Mouse (Mus musculus) gastrocnemius, adult 2 months (tissue): ENCODE measurements around the gene Fgf12. TPM values are rescaled to one million over a fixed set of nuclear protein-coding genes. Genes with fewer than 3 reads are reported as not detected.

Source experiments
- DNase-seq: peaks from one replicate; pipeline ENCODE4 v3.0.0; 2022
- H3K27ac ChIP-seq: fragments of 200-600 bp; 2 replicates; pipeline ENCODE4 v1.8.1; 2022; ENCODE audit warnings: mild to moderate bottlenecking
- H3K4me3 ChIP-seq: fragments of 200-600 bp; 2 replicates; pipeline ENCODE4 v1.8.1; 2022; ENCODE audit warnings: mild to moderate bottlenecking, moderate library complexity
- CTCF ChIP-seq: fragments of 200-600 bp; IDR thresholded peaks from 2 replicates; pipeline ENCODE4 v1.8.1; 2022; ENCODE audit warnings: antibody characterized with exemption, mild to moderate bottlenecking, moderate library complexity
- intact Hi-C: fragments of 180-260 bp; cut with DNase I; formaldehyde crosslinking; loops from one replicate; pipeline ENCODE4 v1.15.1; 2025
- total RNA-seq, 2 experiments: library from RNA; stranded (reverse); gene quantifications; 2 replicates each; pipeline ENCODE4 v1.2.3; 2021

Fgf12 gene
- total RNA-seq, 2 experiments from 2014 or later = not detected

DNA sequence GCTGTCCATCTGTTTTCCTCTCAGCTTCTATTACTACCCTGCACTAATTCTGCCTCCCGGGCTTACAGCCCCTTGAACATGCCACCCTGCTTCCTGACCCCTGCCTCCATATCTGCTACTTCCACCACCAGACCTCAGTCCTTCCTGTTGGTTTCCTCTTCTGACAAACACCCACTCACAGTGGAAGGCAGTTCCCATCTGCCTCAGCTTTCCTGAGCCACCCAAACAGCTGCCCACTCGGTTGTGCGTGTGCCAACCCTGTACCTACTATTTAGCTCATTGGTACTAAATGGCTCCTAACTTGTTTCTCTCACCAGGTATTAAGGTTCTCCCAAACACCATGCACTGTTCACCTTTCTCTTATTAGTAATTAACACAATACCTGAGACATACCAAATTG lies 71.2 kb downstream of the Fgf12 start:
- no peak overlapping the region for H3K4me3 ChIP-seq
- DNase-seq = no peak
- intact Hi-C loops = no loop called here
- TF ChIP-seq CTCF = no peak
- H3K27ac ChIP-seq = no peak overlapping the region

- no peak for TF ChIP-seq CTCF
- Histone ChIP-seq H3K27ac (no peak overlapping the region), H3K4me3 (no peak overlapping the region)
- DNase-seq = no peak
- intact Hi-C loops = no loop called here
Measured at GRCm38 (mm10) chr16:28668815-28669347, 84.0 kb downstream of the Fgf12 start.

DNA sequence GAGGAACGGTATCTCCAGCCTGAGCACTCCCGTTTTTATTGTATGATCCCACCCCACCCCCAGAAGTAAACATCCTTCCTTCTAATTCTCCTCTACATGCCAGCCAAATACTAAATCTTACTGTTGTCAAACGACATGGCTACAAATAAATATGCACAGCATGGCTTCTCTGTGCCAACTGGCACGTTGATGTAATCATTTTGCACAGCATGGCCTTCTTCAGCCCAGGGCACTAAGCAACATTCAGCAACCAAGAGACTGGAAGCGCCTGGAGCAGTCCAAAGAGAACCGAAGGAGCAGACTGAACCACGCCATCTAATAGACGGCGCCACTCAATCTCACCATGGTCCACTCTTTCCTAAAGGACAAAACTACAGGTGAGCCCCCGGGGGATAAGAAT lies 100.2 kb downstream of the Fgf12 start:
- intact Hi-C loops = no loop called here

DNA sequence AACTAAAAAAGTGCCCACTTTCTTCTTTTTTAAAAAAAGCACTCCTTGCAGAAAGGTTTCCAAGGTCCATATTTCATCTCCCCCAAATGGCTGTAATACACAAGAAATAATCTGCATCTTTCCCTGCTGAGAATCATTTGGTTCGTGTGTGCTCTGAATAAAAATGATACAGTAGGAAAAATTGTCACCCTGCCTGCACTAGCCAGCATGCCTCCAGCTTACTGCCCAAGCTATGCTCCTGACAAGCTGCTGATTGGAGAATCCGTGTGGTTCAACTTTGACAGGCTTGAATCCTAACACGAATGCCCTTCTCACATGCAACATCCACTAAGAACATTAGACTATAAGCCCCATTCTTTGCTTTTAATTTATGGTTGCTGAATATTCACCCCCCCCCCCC lies 102.3 kb downstream of the Fgf12 start:
- no peak for DNase-seq
- intact Hi-C loops = no loop called here
- TF ChIP-seq CTCF = no peak
- Histone ChIP-seq H3K27ac (no peak overlapping the region), H3K4me3 (no peak overlapping the region)

More for the DNA sequence above, 100.2 kb downstream of the Fgf12 start:
- no peak for TF ChIP-seq CTCF
- DNase-seq = no peak
- Histone ChIP-seq H3K27ac (no peak overlapping the region), H3K4me3 (no peak overlapping the region)

DNA sequence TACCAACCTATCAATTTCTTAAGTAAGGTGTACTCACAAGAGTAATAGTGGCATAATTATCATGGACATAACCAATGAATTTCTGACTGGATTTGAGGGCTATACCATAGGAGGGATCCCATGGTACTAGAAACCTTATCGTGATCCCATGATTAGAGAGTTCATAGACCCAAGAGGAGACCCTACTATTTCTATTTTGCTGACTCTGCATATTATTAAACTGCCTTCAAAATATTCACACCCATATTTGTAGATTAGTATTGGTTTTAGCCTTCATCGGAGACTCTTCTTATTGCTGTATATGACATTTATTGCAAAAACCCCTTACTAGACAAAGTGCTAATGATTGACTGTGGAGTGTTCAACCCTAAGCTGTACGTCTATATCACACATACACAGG lies 107.8 kb downstream of the Fgf12 start:
- intact Hi-C loops = no loop called here
- Histone ChIP-seq H3K27ac (no peak overlapping the region), H3K4me3 (no peak overlapping the region)
- DNase-seq = no peak
- no peak for TF ChIP-seq CTCF

- H3K27ac ChIP-seq = no peak overlapping the region
Measured at GRCm38 (mm10) chr16:28631721-28632120, 121.1 kb downstream of the Fgf12 start.

DNA sequence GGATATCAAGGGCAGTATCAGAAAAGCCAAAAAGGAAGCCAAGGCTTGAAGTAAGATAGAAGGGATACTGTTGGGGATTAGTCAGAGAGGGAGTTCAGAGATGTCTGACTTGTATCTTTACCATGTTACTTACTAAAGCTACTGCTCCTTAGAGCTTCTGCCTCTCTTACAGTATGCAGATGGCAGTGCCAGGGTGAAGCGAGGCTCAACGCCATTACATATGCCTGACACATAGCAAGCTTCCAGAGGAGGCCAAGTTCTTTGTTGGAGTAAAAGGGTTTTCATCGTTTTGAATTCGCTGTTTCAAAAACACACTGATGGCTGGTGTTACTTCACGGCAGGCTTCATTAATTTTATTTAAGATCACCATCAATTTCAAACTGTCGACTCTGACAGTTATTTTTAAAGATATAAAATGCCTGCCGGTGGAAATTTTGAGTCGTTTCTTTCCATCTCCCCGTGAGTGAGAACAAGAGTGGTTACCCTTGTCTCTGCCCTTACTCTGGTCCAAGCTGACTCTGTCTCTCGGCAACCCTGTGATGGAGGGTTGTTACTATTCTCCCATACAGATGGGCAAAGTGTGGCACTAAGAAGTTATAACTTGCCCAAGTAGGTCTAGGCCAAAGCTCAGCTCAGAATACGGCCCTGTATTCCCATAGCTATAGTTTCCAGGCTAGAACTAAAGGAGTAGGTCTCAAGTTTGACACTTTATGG lies 121.9 kb downstream of the Fgf12 start:
- Histone ChIP-seq H3K27ac (no peak overlapping the region), H3K4me3 (no peak overlapping the region)
- intact Hi-C loops = no loop called here
- TF ChIP-seq CTCF = no peak
- no peak for DNase-seq

More at GRCm38 (mm10) chr16:28631721-28632120, 121.1 kb downstream of the Fgf12 start:
- no peak for TF ChIP-seq CTCF
- no peak overlapping the region for H3K4me3 ChIP-seq
- intact Hi-C loops = no loop called here
- DNase-seq = no peak

DNA sequence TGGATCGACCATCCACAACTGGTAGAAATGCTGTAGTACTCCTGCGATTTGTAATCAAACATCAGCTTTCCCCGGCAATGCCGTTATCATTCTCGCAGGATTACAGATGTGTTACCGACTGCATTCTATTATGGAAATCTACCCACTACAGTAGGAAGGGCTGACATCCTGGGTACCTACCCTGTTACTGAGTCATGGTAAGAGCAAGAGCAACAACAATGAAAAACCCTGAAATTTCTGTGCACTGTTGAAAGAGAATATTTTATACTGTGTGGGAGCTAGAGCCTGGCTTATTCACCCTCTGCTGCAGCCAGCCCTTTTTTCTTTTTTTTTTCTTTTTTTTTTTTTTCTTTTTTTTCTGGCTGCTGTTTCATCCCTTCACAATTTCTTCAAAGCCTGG lies 126.6 kb downstream of the Fgf12 start:
- Histone ChIP-seq H3K4me3 (no peak overlapping the region), H3K27ac (no peak overlapping the region)
- no peak for TF ChIP-seq CTCF
- intact Hi-C loops = no loop called here
- no peak for DNase-seq

GRCm38 (mm10) chr16:28625689-28626088 lies 127.2 kb downstream of the Fgf12 start:
- TF ChIP-seq CTCF = no peak
- no peak for DNase-seq
- intact Hi-C loops = no loop called here

DNA sequence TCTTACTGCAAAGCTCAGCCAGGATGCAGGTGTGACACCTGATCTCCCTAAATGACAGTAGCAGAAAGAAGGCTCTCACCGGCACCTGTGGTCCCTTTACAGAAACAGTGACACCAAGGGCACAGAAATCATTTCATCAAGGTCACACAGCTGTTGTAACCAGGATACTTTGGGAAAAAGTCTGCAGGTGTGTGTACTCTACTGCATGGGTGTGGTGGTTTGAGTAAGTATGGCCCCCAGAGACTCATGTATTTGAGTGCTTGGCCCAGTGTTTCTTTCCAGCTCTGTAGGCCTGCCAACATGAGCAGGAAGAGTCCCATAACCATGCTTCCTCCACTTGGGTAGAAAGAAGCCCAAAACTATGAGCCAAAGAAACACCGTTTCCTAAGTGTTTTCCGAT lies 138.5 kb downstream of the Fgf12 start:
- Histone ChIP-seq H3K27ac (no peak overlapping the region), H3K4me3 (no peak overlapping the region)
- DNase-seq = no peak
- no peak for TF ChIP-seq CTCF
- intact Hi-C loops = no loop called here

More at GRCm38 (mm10) chr16:28625689-28626088, 127.2 kb downstream of the Fgf12 start:
- Histone ChIP-seq H3K27ac (no peak overlapping the region), H3K4me3 (no peak overlapping the region)

GRCm38 (mm10) chr16:28610940-28611339 lies 141.9 kb downstream of the Fgf12 start:
- peak; percentile 55 for TF ChIP-seq CTCF
- intact Hi-C loops = no loop called here
- no peak overlapping the region for H3K4me3 ChIP-seq
- H3K27ac ChIP-seq = no peak overlapping the region
- DNase-seq = peak; percentile 18

DNA sequence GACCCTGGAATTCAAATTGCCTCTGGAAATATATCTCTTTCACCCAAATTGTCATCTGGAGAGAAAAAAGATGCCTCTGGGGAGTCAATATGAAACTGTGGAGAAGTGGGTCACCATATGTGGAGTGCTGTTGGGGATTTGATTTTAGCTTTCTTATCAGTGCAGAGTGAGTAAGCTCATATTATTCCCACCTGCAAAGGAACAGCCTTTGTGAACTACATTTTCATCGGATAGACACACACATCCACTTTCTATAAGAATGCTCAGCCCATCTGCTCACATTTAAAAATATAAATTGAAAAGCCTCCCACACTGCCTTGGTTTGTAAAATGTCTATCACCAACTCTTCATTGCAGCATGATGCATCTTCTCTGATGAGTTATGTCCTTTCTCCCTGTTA lies 149.7 kb downstream of the Fgf12 start:
- no peak for TF ChIP-seq CTCF
- no peak overlapping the region for H3K4me3 ChIP-seq
- H3K27ac ChIP-seq = no peak overlapping the region
- DNase-seq = no peak
- intact Hi-C loops = no loop called here

DNA sequence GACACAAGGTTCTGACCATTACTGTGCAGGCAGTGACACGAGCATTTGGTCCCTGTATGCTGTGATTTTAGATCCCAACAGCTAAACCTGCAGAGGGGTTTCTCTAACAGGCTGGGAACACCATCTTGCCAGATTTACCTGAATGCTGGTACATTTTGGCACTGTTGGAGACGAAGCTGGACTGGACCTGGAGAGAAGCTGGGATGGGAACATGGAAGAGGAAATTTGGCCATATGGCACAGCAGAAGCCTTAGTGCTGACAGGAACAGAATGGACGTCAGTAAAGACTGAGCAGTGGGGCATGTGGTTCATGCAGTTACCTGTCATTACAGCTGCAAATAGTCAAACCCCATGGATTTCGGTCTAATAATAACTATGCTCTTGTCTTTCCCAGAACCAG lies 151.1 kb downstream of the Fgf12 start:
- TF ChIP-seq CTCF = no peak
- intact Hi-C loops = no loop called here
- no peak for DNase-seq
- Histone ChIP-seq H3K27ac (no peak overlapping the region), H3K4me3 (no peak overlapping the region)

- H3K4me3 ChIP-seq = no peak overlapping the region
- intact Hi-C loops = loop anchor here (10.0 kb wide), 1 partner anchor 979 kb away; the partner anchor contains the start of gene Opa1
- DNase-seq = no peak
- no peak for TF ChIP-seq CTCF
- no peak overlapping the region for H3K27ac ChIP-seq
Measured at GRCm38 (mm10) chr16:28596112-28596511, 156.8 kb downstream of the Fgf12 start.
